Mouse (Mus musculus): ENCODE measurements around the gene Gatd1. TPM values are rescaled to one million over a fixed set of nuclear protein-coding genes. Genes with fewer than 3 reads are reported as not detected.
A peak's percentile ranks its signal among the peaks of the same experiment; 100 is the strongest.

Gatd1 gene
- total RNA-seq, 2 experiments from 2014 or later = 6.3 to 6.7 TPM

DNA sequence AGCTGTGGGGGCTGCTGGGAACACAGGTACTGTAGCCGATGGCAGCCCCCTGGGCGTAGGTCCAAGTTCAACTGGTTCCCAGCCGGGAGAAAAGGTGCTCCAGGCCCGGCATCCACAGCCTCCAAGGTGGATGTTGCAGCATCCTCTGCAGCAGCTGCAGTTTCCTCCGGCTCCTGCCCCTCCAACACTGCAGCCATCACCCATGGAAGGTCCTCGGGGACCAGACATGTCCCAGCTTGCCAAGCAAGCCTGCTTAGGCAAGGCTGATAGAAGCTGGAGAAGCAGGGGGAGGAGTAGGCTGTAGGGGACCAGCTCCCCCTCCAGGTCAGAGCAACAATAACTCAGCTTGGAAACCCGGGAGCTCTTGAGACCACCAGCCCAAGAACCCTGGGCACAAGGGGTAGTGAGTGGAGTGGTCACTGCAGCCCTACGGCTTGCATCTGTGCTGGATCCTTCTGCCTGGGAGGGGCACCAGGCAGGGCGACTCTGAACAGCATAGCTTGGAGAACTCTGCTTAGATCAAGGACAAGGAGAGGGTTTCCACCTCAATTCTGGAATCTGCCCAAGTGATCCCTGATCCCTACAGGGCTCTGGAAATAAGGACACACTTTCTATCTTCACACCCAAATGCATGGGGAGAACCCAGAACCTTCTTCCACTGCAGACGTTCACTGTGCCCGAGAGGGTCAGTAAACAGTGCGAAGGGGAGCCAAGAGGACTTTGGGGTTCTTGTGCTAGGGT, 29.3 kb upstream of the Gatd1 start:
- intact Hi-C loops (cut with DNase I) = no loop called here
- no peak for DNase-seq

DNA sequence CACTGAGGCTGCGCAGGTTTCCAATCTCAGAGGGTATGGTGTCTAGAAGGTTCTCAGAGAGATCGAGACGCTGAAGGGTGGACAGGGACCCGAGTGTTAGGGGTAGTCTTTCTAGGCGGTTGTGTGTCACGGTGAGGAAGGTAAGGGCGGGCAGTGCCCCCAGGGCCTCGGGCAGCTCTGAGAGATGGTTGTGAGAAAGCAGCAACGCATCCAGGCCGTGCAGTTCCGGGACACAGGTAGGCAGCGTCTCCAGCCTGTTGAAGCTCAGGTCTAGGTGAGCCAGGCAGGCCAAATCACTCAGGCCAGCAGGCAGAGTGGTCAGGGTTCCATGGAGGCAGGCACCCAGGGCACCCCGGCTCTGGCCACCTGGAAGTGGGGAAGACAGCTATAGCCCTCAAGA, 28.3 kb upstream of the Gatd1 start:
- no peak for DNase-seq
- intact Hi-C loops (cut with DNase I) = no loop called here

DNA sequence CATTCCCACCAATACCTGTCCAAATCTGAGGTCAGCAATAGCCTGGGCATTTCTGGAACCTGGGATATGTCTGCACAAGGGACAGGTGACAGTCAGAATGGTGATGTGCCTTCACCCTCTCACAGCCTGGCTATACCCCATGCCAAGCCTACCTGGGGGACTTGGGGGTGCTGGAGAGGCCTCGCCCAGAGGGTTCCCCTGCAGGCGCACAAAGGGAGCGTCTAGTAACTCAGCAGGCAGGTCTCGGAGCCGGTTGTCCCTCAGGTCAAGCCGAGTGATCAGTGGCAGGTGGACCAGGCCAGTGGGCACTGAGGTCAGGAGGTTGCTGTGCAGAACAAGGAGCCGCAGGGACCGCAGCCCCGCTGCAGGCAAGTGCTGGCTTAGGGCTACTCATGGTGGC, 27.5 kb upstream of the Gatd1 start:
- DNase-seq = no peak
- intact Hi-C loops (cut with DNase I) = no loop called here

- no peak for DNase-seq
- intact Hi-C loops (cut with DNase I) = no loop called here
These were observed 26.7 kb upstream of the Gatd1 start for GRCm38 (mm10) chr7:141440613-141441012.

- DNase-seq = no peak
- intact Hi-C loops (cut with DNase I) = loop anchor here (2.0 kb wide), 1 partner anchor 31 kb away; no protein-coding TSS in a partner anchor
These were observed 25.9 kb upstream of the Gatd1 start for GRCm38 (mm10) chr7:141439811-141440210.

- intact Hi-C loops (cut with DNase I) = loop anchor here (2.0 kb wide), 1 partner anchor 30 kb away; no protein-coding TSS in a partner anchor
- no peak for DNase-seq
These were observed 25.3 kb upstream of the Gatd1 start for GRCm38 (mm10) chr7:141439140-141439679.

DNA sequence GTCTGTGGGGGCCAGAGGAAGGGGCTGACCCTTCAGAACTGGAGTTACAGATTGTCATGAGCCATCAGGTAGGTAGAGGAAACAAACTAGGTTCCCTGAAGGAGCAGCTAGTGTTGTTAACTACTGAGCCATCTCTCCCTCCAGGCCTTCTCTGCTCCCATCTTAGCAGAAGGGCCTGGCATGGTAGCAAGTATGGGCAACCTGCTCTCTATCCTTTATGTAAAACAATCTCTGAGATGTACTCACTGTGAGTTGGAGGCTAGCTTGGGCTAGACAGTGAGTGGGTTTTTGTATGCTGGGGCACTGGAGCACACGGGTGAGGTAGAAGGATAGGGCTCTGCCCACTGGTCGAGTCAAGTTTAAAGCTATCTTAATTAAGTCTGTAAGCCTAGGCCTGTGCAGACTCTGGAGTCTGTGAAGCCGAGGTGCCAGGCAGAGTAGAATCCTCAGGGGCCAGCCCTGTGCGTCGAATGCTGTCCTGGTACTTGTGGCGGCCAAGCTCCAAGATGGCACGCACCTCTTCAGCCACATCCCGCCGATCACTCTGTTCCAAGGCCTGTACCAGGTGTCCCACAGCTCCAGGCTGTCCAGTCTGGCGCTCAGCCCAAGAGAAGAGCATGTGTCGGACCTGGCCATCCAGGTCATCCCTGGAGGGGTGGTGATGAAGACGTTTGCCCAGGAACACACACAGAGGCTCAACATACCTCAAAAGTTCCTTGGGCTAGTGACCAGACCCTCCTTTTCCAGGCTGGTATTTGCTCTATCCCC, 24.4 kb upstream of the Gatd1 start:
- no peak for DNase-seq
- intact Hi-C loops (cut with DNase I) = loop anchor here (2.0 kb wide), 1 partner anchor 30 kb away; no protein-coding TSS in a partner anchor

GRCm38 (mm10) chr7:141437178-141438120, 23.5 kb upstream of the Gatd1 start, which contains the start of gene Slc25a22:
Gene Slc25a22, minus strand, starts transcription at chr7:141437892.
- DNase-seq = peak; percentile 71 to 78
- intact Hi-C loops (cut with DNase I) = loop anchor here (2.0 kb wide), 1 partner anchor 29 kb away; no protein-coding TSS in a partner anchor

DNA sequence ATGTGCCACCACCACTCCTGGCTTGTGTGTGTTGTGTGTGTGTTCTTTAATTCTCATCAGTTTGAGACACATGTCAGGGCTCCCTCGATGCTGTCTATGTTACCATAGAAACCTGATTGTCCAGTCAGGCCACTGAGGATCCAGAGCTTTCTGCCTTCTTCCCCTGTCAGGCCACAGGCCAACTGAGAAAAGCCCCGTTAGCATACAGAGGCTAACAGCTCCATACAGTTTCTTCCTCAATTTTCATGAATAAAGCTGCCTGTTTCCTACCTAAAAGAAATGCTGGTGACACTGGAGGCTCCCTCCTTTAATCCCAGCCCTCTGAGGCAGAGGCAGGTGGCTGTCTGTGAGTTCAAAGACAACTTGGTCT, 22.6 kb upstream of the Gatd1 start:
- intact Hi-C loops (cut with DNase I) = no loop called here
- no peak for DNase-seq

GRCm38 (mm10) chr7:141435856-141436522, 22.1 kb upstream of the Gatd1 start:
- intact Hi-C loops (cut with DNase I) = no loop called here
- DNase-seq = no peak

- intact Hi-C loops (cut with DNase I) = no loop called here
- DNase-seq = no peak
These were observed 21.4 kb upstream of the Gatd1 start for GRCm38 (mm10) chr7:141435129-141435855.

GRCm38 (mm10) chr7:141434464-141434863, 20.5 kb upstream of the Gatd1 start:
- DNase-seq = no peak
- intact Hi-C loops (cut with DNase I) = no loop called here

DNA sequence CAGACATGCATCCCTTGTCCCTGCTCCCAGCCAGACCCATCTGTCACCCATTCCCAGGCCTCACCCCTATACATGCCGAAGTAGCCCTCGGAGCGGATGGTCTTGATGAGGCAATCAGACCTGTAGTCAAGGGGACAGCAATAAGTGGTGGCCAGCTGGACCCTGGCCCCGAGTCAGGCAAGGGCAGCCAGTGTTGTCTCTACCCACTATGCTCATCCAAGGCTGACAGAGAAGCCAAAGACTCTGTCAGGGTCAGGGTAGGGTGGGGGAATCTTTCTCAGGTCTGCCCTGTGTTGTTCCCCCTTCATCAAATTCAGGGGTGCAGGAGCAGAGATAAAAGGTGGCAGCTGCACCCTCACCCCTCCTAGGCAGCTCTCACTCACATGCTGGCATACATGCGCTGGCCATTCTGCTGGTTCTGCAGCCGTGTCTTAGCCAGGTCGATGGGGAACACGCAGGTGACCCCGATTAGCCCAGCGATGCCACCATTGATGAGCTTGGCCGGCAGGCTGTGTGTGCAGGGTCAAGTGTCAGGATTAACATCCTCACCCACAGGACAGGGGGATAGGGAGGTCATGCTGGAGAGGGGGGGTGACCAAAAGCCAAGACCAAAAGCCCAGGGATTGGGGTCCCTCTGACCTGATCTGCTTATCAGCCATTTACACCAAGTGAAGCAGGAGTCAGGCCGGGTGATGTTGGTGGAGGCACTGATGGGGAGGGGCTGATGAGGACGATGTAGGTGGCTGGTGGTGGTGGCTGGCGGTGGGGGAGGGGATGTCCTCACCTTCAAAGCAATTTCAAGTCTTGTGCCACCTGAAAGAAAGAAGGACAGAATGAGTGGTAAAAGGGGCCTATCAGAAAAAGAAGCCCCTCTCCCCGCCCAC, 19.8 kb upstream of the Gatd1 start:
- no peak for DNase-seq
- intact Hi-C loops (cut with DNase I) = no loop called here

- intact Hi-C loops (cut with DNase I) = no loop called here
- DNase-seq = no peak
These were observed 19.0 kb upstream of the Gatd1 start for GRCm38 (mm10) chr7:141432741-141433516.

- DNase-seq = no peak
- intact Hi-C loops (cut with DNase I) = no loop called here
These were observed 18.3 kb upstream of the Gatd1 start for GRCm38 (mm10) chr7:141432186-141432611.

DNA sequence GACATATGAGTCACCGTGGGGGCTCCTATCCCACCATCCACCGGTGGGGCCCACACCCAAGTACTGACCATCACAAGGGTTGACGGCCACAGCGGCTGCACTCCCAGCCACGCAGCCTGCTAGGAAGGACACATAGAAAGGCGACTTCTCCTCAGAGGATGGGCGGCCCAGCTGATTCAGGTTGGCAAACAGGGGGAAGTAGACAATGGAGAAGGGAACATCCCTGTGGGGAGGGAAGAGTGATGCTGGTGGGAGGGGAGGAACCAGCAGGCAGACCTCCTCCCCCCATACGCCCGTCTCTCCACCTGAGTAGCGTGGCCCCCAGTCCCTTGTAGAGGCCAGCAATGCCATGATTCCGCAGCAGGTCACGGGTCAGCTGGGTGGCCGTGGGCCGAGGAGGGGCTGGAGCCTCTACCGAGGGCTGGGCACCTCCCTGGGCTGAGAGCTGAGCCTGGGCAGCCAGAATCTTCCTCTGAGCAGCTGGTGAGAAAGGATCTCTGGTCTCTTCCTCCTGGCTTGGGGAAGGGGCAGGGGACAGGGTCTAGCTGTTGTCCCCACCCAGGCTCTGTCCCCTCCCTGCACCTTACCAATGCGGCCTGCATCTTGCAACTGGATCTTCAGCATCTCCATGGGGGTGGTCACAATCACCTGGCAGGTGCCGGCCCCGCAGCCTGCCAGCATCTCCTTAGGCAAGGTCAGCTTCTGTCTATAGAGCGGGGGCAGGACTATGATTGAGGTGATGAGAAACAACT, 17.7 kb upstream of the Gatd1 start:
- no peak for DNase-seq
- intact Hi-C loops (cut with DNase I) = no loop called here
